Mouse (Mus musculus) embryonic fibroblast, embryonic 13.5 days (primary cell): Measurements from ENCODE around the gene Bach2. TPM values are rescaled to one million over a fixed set of nuclear protein-coding genes. Genes with fewer than 3 reads are reported as not detected.

Experiments
- H3K27ac ChIP-seq: 2 replicates; pipeline ENCODE4 v1.5.1; 2012; ENCODE audit warnings: low read length, control low read depth, inconsistent platforms; ENCODE audit not compliant: insufficient read depth
- H3K4me1 ChIP-seq: 2 replicates; pipeline ENCODE4 v1.6.1; 2011; ENCODE audit warnings: low read length; ENCODE audit not compliant: control insufficient read depth, insufficient read depth
- H3K4me3 ChIP-seq: 2 replicates; pipeline ENCODE4 v1.5.1; 2011; ENCODE audit warnings: mild to moderate bottlenecking, control low read depth, low read length; ENCODE audit not compliant: insufficient read depth
- CTCF ChIP-seq: IDR thresholded peaks from 2 replicates; pipeline ENCODE4 v1.5.1; 2011; ENCODE audit warnings: mild to moderate bottlenecking, control low read depth, low read length, moderate library complexity, borderline replicate concordance; ENCODE audit not compliant: insufficient read depth
- POLR2A ChIP-seq: IDR thresholded peaks from 2 replicates; pipeline ENCODE4 v1.6.1; 2011; ENCODE audit warnings: low read depth, mild to moderate bottlenecking, control low read depth, low read length, moderate library complexity
- polyA plus RNA-seq: library from polyadenylated mRNA; stranded (reverse); fragments of >200 nt; gene quantifications from 2 replicates; pipeline ENCODE4 v1.2.4, GENCODE M21; 2011; ENCODE audit warnings: low read depth; ENCODE audit not compliant: missing spikeins, insufficient read length

The Bach2 gene
- polyA plus RNA-seq, 1 experiment = 6.7 TPM

DNA sequence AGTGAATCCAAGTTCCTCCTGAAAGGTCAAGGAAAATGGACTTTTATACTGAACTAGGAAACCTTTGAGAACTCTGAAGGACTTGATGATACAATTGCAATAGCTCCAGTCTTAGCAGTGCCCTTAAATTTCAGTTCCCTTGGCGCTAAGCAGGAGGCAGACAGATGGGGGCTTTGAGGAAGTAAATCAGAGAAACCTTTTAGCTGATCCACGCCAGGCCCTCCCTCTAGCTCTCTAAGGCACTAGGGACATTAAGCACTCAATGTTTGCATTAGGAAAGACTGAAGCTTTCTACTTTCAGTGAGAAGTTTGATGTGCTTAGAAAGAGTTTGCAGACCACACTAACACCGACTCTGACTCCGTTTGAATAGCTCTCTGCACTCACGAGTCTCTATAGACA is 247.2 kb downstream of the Bach2 start:
- TF ChIP-seq CTCF (no peak), POLR2A (no peak)
- H3K4me3 ChIP-seq = no peak overlapping the region
- H3K27ac ChIP-seq = no peak overlapping the region
- peaks cover 17% of the 10 kb centered on the region for H3K4me1 ChIP-seq

DNA sequence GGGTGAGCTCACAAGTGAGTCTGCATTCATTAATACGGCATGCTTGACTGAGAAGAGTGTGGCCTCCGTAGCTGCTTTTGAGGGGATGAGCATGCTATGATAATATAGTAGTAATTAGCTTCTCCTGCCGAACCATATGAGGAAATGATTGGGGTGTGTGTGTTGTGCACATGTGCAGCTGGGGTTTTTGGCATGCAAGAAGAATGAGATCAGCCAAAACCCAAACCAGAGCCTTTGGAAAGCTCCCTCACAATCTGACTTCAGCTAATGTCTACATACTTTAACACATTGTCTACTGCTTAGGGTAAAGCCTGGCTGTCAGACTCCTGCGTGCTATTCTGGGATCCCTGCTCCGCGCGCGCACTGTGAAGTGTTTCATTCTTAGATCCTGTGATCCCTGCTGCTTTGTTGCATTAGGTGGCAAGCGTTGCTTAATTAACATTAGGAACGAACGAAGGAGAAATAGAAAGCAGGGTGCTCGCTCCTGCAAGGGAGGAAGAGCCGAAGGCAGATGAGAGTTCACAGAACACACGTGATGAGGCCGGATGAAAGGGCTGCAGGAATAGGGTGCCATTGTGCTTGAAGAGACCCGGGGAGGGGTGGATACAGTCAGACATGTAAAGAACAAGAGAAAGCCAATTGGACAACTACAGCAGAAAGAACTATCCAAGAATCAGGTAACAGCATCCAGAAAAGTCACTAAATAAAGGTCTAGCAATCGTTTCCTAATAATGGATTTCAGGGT is 248.2 kb downstream of the Bach2 start:
- Histone ChIP-seq H3K4me3 (no peak overlapping the region), H3K4me1 (peaks cover 13% of the 10 kb centered on the region), H3K27ac (no peak overlapping the region)
- TF ChIP-seq POLR2A (no peak), CTCF (no peak)

DNA sequence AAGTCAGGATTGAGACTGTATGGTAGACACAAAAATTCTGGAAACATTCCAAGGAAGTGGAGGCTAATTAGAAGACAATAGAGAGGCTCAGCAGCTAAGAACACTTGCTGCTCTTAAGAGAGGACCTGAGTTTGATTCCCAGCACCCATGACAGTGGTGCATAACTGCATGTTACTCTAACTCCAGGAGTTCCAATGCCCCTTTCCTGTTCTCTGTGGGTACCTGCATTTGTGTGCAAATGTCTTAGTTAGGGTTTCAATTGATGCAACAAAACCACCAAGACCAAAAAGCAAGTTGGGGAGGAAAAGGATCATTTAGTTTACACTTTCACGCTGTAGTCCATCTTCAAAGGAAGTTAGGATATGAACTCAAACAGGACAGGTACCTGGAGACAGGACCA is 250.6 kb downstream of the Bach2 start:
- Histone ChIP-seq H3K4me1 (peaks cover 6% of the 10 kb centered on the region; the same call in 1 of the 2 replicates), H3K27ac (no peak overlapping the region), H3K4me3 (no peak overlapping the region)
- TF ChIP-seq CTCF (no peak), POLR2A (no peak)

DNA sequence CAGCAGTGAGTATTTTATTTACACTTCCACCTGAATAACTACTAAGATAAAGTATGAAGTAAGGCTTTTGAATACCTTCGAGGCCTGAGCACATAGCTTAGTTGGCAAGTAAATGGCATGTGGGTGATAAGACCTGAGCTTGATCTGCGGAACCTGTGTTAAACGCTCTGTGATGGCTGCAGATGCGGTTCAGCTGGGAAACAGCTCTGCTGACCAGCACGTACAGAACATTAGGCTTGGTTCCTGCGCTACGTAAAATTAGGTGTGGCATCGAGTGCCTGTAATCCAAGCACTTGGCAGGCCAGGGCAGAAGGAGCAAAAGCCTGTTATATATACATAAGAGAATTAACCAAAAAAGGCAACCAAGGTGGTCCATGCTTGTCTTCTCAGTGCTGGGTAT is 252.6 kb downstream of the Bach2 start:
- H3K27ac ChIP-seq = no peak overlapping the region

DNA sequence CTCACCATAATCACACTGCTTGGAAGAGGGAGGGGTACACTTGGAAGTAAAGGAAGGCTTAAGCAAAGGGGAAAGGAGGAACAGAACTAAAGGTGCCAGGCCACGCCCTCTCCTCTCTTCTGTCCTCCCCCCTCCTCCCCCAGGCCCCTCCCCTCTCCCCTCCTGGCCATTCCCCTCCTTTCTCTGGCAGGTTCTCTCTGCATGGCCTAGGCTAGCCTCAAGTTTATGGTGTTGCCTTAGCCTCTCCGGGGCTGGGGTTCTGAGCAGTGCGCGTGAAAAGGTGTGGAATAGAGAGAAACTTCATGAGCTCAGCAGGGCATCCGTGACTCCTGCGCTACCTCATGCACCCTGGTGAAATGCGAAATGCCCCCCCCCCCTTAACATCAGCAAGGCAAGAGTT is 254.2 kb downstream of the Bach2 start:
- H3K27ac ChIP-seq = no peak overlapping the region
- TF ChIP-seq POLR2A (no peak), CTCF (no peak)
- H3K4me3 ChIP-seq = no peak overlapping the region
- no peaks in the 10 kb centered on the region for H3K4me1 ChIP-seq

More for the DNA sequence above, 252.6 kb downstream of the Bach2 start:
- TF ChIP-seq CTCF (no peak), POLR2A (no peak)
- Histone ChIP-seq H3K4me1 (peaks cover 6% of the 10 kb centered on the region; the same call in 1 of the 2 replicates), H3K4me3 (no peak overlapping the region)

DNA sequence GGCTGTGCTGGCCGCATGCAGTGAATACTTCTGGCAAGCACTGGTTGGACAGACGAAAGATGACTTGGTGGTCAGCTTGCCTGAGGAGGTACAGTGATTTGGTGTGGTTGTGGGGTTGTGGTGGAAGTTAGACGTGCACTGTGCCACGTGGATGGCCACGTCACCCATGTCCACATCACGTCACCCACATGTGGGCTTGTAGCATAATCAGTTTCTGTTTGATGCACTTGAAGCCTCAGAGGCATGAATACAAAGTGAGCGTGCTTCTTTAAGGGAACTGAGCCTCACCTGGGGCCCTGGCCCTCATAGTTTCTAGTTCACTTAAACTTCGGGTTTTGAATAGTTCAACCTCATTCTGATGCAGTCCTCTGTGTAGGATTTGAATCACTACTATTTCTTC is 263.2 kb downstream of the Bach2 start:
- TF ChIP-seq POLR2A (no peak), CTCF (no peak)
- H3K27ac ChIP-seq = no peak overlapping the region
- H3K4me1 ChIP-seq = no peaks in the 10 kb centered on the region
- no peak overlapping the region for H3K4me3 ChIP-seq

DNA sequence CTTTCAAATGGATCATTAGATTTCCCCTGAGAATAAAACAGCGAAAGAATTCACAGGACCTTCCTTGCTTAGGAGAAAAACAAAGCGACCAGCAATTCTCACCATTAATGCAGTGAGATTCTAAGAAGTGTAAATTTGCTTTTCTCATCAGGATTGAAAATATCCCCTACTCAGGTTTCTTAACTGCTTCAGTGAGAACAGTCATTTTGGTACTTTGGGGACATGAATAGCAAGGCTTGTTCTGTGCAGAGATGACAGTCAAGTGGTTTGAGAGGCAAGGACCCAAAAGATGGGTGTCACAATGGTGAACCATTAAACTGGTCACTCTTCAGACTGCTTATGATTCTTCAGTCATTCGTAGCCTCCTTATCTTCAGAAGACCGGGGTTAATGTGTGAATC is 263.6 kb downstream of the Bach2 start:
- H3K27ac ChIP-seq = no peak overlapping the region
- H3K4me1 ChIP-seq = no peaks in the 10 kb centered on the region
- no peak overlapping the region for H3K4me3 ChIP-seq
- TF ChIP-seq CTCF (no peak), POLR2A (no peak)

DNA sequence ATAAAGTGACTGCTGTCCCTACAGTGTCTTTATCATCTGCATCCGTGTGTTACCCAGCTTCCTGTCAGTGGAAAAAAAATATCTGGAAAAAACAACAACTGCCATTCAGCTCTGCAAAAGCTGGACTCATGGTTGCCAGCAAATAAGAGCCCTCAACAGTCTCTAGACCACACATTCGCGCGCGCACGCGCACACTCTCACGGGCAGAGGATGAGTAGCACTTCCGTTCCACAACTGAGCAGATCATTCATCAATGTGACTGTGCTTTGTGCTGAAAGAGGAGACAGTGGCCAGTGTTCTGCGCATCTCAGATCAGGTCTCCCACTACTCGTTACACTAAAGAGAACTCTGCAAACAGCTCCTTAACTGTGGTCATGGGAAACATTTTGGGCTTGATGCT is 265.6 kb downstream of the Bach2 start:
- Histone ChIP-seq H3K27ac (no peak overlapping the region), H3K4me1 (peaks cover 6% of the 10 kb centered on the region; the same call in 1 of the 2 replicates), H3K4me3 (no peak overlapping the region)
- TF ChIP-seq POLR2A = no peak
- no peak for TF ChIP-seq CTCF

DNA sequence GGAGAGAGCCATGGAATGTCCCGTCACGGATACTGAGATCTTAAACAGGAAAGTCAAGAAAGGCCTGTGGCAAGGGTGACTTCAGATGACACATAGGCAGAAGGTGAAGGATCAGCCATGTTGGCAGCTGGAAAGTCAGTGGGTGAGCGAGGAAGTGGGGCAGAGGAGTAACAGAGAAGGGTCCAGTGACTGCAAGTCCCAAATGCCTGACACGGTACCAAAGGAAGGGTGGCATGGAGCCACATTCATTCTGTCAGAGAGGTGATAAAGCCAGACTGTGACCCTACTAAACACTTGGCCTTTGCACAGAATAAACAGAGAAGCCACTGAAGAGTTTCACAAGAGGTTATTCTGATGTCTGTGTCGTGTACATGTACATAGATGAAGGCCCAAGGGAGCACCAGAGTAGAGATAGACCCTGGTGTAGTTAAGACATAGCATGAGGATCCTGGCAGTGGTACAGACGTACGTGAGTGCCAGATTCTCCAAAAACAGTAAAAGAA is 267.8 kb downstream of the Bach2 start:
- Histone ChIP-seq H3K27ac (no peak overlapping the region), H3K4me1 (peaks cover 12% of the 10 kb centered on the region), H3K4me3 (no peak overlapping the region)

DNA sequence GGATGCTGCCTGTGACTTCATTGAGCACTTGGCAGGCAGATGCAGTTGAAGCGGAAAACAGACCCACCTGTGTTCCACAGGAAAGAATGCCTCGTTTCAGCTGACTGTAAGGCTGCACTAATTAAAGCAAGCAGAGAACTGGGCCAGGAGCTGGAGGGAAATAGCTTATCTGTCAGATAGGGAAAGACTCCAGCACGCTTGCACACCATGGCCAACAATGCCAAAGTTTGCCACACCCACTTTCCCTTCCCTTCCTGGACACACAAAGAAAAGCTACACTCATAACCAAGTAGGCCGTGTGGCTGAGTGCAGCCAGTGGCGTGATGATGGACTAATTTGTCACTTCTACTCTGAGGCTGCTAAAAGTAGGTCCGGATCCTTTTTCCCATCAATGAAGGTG is 268.4 kb downstream of the Bach2 start:
- TF ChIP-seq CTCF (no peak), POLR2A (no peak)
- H3K4me1 ChIP-seq = peaks cover 12% of the 10 kb centered on the region

More for the DNA sequence above, 267.8 kb downstream of the Bach2 start:
- no peak for TF ChIP-seq CTCF
- no peak for TF ChIP-seq POLR2A

More for the DNA sequence above, 268.4 kb downstream of the Bach2 start:
- no peak overlapping the region for H3K27ac ChIP-seq
- no peak overlapping the region for H3K4me3 ChIP-seq
